Mouse (Mus musculus) right cerebral cortex, postnatal 14 days (tissue): ENCODE results near the gene 1700020L24Rik.

Experiments used
- DNase-seq: peaks from one replicate; pipeline ENCODE4 v3.0.0; 2022

Gene 1700020L24Rik

GRCm38 (mm10) chr11:83442596-83443267, 5.3 kb downstream of the 1700020L24Rik start:
- DNase-seq, result peak; percentile 76

GRCm38 (mm10) chr11:83443824-83444223, 6.3 kb downstream of the 1700020L24Rik start:
- DNase-seq, result no peak

GRCm38 (mm10) chr11:83445001-83445400, 7.5 kb downstream of the 1700020L24Rik start:
- DNase-seq, result no peak

GRCm38 (mm10) chr11:83447612-83448011, 10.1 kb downstream of the 1700020L24Rik start:
- DNase-seq, result no peak

GRCm38 (mm10) chr11:83448021-83448926, 10.8 kb downstream of the 1700020L24Rik start:
- DNase-seq, result no peak

- DNase-seq, result peak; percentile 30
These were observed 11.4 kb downstream of the 1700020L24Rik start for GRCm38 (mm10) chr11:83448927-83449236.

GRCm38 (mm10) chr11:83449298-83449697, 11.8 kb downstream of the 1700020L24Rik start:
- no peak for DNase-seq

GRCm38 (mm10) chr11:83450550-83450949, 13.1 kb downstream of the 1700020L24Rik start:
- DNase-seq, result no peak

- DNase-seq, result no peak
These were observed 13.8 kb downstream of the 1700020L24Rik start for GRCm38 (mm10) chr11:83451281-83451680.

GRCm38 (mm10) chr11:83454548-83454947, 17.1 kb downstream of the 1700020L24Rik start:
- DNase-seq, result no peak

- DNase-seq, result no peak
These were observed 18.1 kb downstream of the 1700020L24Rik start for GRCm38 (mm10) chr11:83455608-83456007.

GRCm38 (mm10) chr11:83457257-83457656, 19.8 kb downstream of the 1700020L24Rik start:
- DNase-seq, result no peak

- DNase-seq, result no peak
These were observed 20.6 kb downstream of the 1700020L24Rik start for GRCm38 (mm10) chr11:83457912-83458601.

- DNase-seq, result no peak
These were observed 24.1 kb downstream of the 1700020L24Rik start for GRCm38 (mm10) chr11:83461462-83462027.

- peak; percentile 44 for DNase-seq
These were observed 25.3 kb downstream of the 1700020L24Rik start, which contains the start of gene Mmp28 for GRCm38 (mm10) chr11:83462711-83463244. Mmp28 (minus strand) TSS chr11:83463071.

GRCm38 (mm10) chr11:83465976-83466375, 28.5 kb downstream of the 1700020L24Rik start:
- no peak for DNase-seq

- DNase-seq, result peak; percentile 70
These were observed 29.7 kb downstream of the 1700020L24Rik start for GRCm38 (mm10) chr11:83467120-83467652.

GRCm38 (mm10) chr11:83468765-83469164, 31.3 kb downstream of the 1700020L24Rik start:
- no peak for DNase-seq

- DNase-seq, result no peak
These were observed 34.3 kb downstream of the 1700020L24Rik start for GRCm38 (mm10) chr11:83471766-83472165.

GRCm38 (mm10) chr11:83472324-83473234, 35.1 kb downstream of the 1700020L24Rik start, which contains the start of gene Taf15:
Taf15 (plus strand) TSS chr11:83473086.
- DNase-seq, result peak; percentile 99
